Mouse (Mus musculus): ENCODE data around the gene Rps6kb2. TPM values are rescaled to one million over a fixed set of nuclear protein-coding genes. Genes with fewer than 3 reads are reported as not detected.

Rps6kb2 gene
- total RNA-seq, 1 experiment: 19.7 TPM

DNA sequence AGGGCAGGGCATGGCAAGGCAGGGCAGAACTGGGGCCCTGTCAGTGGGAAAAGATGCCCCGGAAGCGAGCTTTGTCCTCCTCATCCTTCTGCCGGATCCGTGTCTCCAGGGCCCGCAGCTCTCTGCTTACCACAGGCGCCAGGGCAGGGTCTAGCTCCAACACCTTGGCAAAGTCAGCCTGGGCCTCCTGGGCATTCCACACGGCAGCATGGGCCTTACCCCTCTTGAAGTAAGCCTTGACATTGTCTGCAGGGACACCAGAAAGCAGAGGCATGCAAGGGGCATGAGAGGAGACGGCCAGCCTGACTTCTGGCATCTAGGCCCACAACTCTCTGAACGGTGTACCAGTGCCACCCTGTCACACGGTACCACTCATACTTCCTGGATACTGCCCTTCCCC lies 48.6 kb downstream of the Rps6kb2 start:
- Histone ChIP-seq H3K36me3 (ENCODE audit: control insufficient read depth, insufficient read depth, low read length, poor library complexity, severe bottlenecking) (peaks cover 19% of the 10 kb centered on the region; the same call in 1 of the 2 replicates), H3K4me1 (ENCODE audit: control insufficient read depth in 2 of 2, insufficient read depth in 2 of 2, low read length in 2 of 2, poor library complexity in 1 of 2) (no peaks in the 10 kb centered on the region; a peak in 1 of 4 replicates), H3K9ac (ENCODE audit: insufficient read depth, low read depth, low read length, poor library complexity, severe bottlenecking) (no peak overlapping the region), H3K4me3 (ENCODE audit: insufficient read depth in 1 of 2, low read depth in 1 of 2, low read length in 2 of 2, poor library complexity in 1 of 2, severe bottlenecking in 1 of 2) (no peak overlapping the region), H3K27ac (ENCODE audit: insufficient read depth, low read depth, low read length, poor library complexity, severe bottlenecking) (no peak overlapping the region), H3K9me3 (ENCODE audit: control insufficient read depth, insufficient read depth, low read depth, low read length) (no peaks in the 10 kb centered on the region)
- no peak for TF ChIP-seq ZNF384 (IDR thresholded peaks at IDR 0.05; ENCODE audit: low read depth, low read length)
- no peak for TF ChIP-seq CHD2 (IDR thresholded peaks at IDR 0.05; ENCODE audit: low read depth, low read length)
- no peak for TF ChIP-seq HCFC1 (IDR thresholded peaks at IDR 0.05; ENCODE audit: borderline replicate concordance, insufficient read depth, low read length)
- no peak for TF ChIP-seq ZC3H11A (IDR thresholded peaks at IDR 0.05; ENCODE audit: borderline replicate concordance, low read depth, low read length)
- TF ChIP-seq MAFK (IDR thresholded peaks at IDR 0.05; ENCODE audit: insufficient read depth, low read depth, low read length): no peak
- in situ Hi-C loops (cut with MboI; ENCODE audit: low sequenced_read_pairs in 2 of 2, unreplicated experiment in 2 of 2): no loop called here
- no peak for DNase-seq (ENCODE audit: low read depth, low spot score)

- Histone ChIP-seq H3K9ac (ENCODE audit: insufficient read depth, low read depth, low read length, poor library complexity, severe bottlenecking) (no peak overlapping the region), H3K9me3 (ENCODE audit: control insufficient read depth, insufficient read depth, low read depth, low read length) (no peaks in the 10 kb centered on the region), H3K4me1 (ENCODE audit: control insufficient read depth in 2 of 2, insufficient read depth in 2 of 2, low read length in 2 of 2, poor library complexity in 1 of 2) (no peaks in the 10 kb centered on the region; a peak in 1 of 4 replicates), H3K27ac (ENCODE audit: insufficient read depth, low read depth, low read length, poor library complexity, severe bottlenecking) (no peak overlapping the region), H3K4me3 (ENCODE audit: insufficient read depth in 1 of 2, low read depth in 1 of 2, low read length in 2 of 2, poor library complexity in 1 of 2, severe bottlenecking in 1 of 2) (no peak overlapping the region), H3K36me3 (ENCODE audit: control insufficient read depth, insufficient read depth, low read length, poor library complexity, severe bottlenecking) (peaks cover 19% of the 10 kb centered on the region; the same call in 1 of the 2 replicates)
- TF ChIP-seq MAFK (IDR thresholded peaks at IDR 0.05; ENCODE audit: insufficient read depth, low read depth, low read length): no peak
- TF ChIP-seq CHD2 (IDR thresholded peaks at IDR 0.05; ENCODE audit: low read depth, low read length): no peak
- TF ChIP-seq ZNF384 (IDR thresholded peaks at IDR 0.05; ENCODE audit: low read depth, low read length): no peak
- no peak for TF ChIP-seq HCFC1 (IDR thresholded peaks at IDR 0.05; ENCODE audit: borderline replicate concordance, insufficient read depth, low read length)
- no peak for TF ChIP-seq ZC3H11A (IDR thresholded peaks at IDR 0.05; ENCODE audit: borderline replicate concordance, low read depth, low read length)
- no peak for DNase-seq (ENCODE audit: low read depth, low spot score)
- in situ Hi-C loops (cut with MboI; ENCODE audit: low sequenced_read_pairs in 2 of 2, unreplicated experiment in 2 of 2): no loop called here
These were observed 49.3 kb downstream of the Rps6kb2 start for GRCm38 (mm10) chr19:4113806-4114230.

GRCm38 (mm10) chr19:4113186-4113805 lies 49.9 kb downstream of the Rps6kb2 start:
- no peaks in the 10 kb centered on the region for H3K9me3 ChIP-seq (ENCODE audit: control insufficient read depth, insufficient read depth, low read depth, low read length)
- H3K27ac ChIP-seq (ENCODE audit: insufficient read depth, low read depth, low read length, poor library complexity, severe bottlenecking): no peak overlapping the region
- no peak overlapping the region for H3K4me3 ChIP-seq (ENCODE audit: insufficient read depth in 1 of 2, low read depth in 1 of 2, low read length in 2 of 2, poor library complexity in 1 of 2, severe bottlenecking in 1 of 2)
- peaks cover 19% of the 10 kb centered on the region; the same call in 1 of the 2 replicates for H3K36me3 ChIP-seq (ENCODE audit: control insufficient read depth, insufficient read depth, low read length, poor library complexity, severe bottlenecking)
- DNase-seq (ENCODE audit: low read depth, low spot score): no peak
- in situ Hi-C loops (cut with MboI; ENCODE audit: low sequenced_read_pairs in 2 of 2, unreplicated experiment in 2 of 2): no loop called here
- no peak overlapping the region for H3K9ac ChIP-seq (ENCODE audit: insufficient read depth, low read depth, low read length, poor library complexity, severe bottlenecking)
- TF ChIP-seq ZNF384 (IDR thresholded peaks at IDR 0.05; ENCODE audit: low read depth, low read length) (no peak), ZC3H11A (IDR thresholded peaks at IDR 0.05; ENCODE audit: borderline replicate concordance, low read depth, low read length) (no peak), HCFC1 (IDR thresholded peaks at IDR 0.05; ENCODE audit: borderline replicate concordance, insufficient read depth, low read length) (no peak), CHD2 (IDR thresholded peaks at IDR 0.05; ENCODE audit: low read depth, low read length) (no peak), MAFK (IDR thresholded peaks at IDR 0.05; ENCODE audit: insufficient read depth, low read depth, low read length) (no peak)
- no peaks in the 10 kb centered on the region; a peak in 1 of 4 replicates for H3K4me1 ChIP-seq (ENCODE audit: control insufficient read depth in 2 of 2, insufficient read depth in 2 of 2, low read length in 2 of 2, poor library complexity in 1 of 2)

DNA sequence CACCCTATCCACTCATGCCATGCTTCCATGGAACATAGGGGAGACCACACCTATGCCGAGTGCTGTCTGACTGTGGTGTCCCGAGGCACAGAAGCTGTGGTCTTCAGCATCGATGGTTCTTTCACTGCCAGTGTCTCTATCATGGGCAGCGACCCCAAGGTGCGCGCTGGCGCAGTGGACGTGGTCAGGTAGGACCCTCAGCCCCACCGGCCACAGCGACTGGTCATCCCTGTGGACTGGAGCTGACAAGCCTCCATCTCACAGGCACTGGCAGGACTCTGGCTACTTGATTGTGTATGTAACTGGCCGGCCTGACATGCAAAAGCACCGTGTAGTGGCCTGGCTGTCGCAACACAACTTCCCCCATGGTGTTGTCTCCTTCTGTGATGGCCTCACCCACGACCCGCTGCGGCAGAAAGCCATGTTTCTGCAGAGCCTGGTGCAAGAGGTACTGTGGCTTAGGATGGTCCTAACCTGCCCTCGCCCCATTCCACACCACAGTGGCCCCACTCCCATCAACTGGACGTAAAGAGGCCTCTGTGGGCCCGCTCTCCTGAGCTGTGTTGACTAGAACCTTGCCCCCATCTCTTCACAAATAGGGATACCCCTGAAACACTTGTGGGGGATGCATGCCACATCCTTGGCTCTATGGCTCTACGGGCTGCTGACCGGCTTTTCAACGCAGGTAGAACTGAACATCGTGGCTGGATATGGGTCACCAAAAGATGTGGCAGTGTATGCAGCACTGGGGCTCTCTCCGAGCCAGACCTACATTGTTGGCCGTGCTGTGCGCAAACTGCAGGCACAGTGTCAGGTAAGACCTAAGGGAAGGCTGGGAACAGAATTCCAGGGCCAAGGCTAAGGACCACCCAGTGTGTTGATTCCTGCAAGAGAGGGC lies 50.8 kb downstream of the Rps6kb2 start:
- in situ Hi-C loops (cut with MboI; ENCODE audit: low sequenced_read_pairs in 2 of 2, unreplicated experiment in 2 of 2): no loop called here
- Histone ChIP-seq H3K27ac (ENCODE audit: insufficient read depth, low read depth, low read length, poor library complexity, severe bottlenecking) (no peak overlapping the region), H3K9me3 (ENCODE audit: control insufficient read depth, insufficient read depth, low read depth, low read length) (no peaks in the 10 kb centered on the region), H3K4me3 (ENCODE audit: insufficient read depth in 1 of 2, low read depth in 1 of 2, low read length in 2 of 2, poor library complexity in 1 of 2, severe bottlenecking in 1 of 2) (no peak overlapping the region), H3K36me3 (ENCODE audit: control insufficient read depth, insufficient read depth, low read length, poor library complexity, severe bottlenecking) (peaks cover 19% of the 10 kb centered on the region; the same call in 1 of the 2 replicates), H3K9ac (ENCODE audit: insufficient read depth, low read depth, low read length, poor library complexity, severe bottlenecking) (no peak overlapping the region), H3K4me1 (ENCODE audit: control insufficient read depth in 2 of 2, insufficient read depth in 2 of 2, low read length in 2 of 2, poor library complexity in 1 of 2) (no peaks in the 10 kb centered on the region; a peak in 1 of 4 replicates)
- no peak for TF ChIP-seq CHD2 (IDR thresholded peaks at IDR 0.05; ENCODE audit: low read depth, low read length)
- TF ChIP-seq ZNF384 (IDR thresholded peaks at IDR 0.05; ENCODE audit: low read depth, low read length): no peak
- no peak for TF ChIP-seq ZC3H11A (IDR thresholded peaks at IDR 0.05; ENCODE audit: borderline replicate concordance, low read depth, low read length)
- no peak for TF ChIP-seq HCFC1 (IDR thresholded peaks at IDR 0.05; ENCODE audit: borderline replicate concordance, insufficient read depth, low read length)
- no peak for TF ChIP-seq MAFK (IDR thresholded peaks at IDR 0.05; ENCODE audit: insufficient read depth, low read depth, low read length)
- DNase-seq (ENCODE audit: low read depth, low spot score): no peak
